Mouse (Mus musculus) stomach, embryonic 15.5 days (tissue): ENCODE results near the gene Slit2. TPM values are rescaled to one million over a fixed set of nuclear protein-coding genes. Genes with fewer than 3 reads are reported as not detected.

ENCODE experiments used
- ATAC-seq: fragments of 200-750 bp; cut with Nextera tagmentation; 2 replicates; pipeline ENCODE4 v1.8.0; 2017; ENCODE audit warnings: low read depth, moderate number of reproducible peaks, moderate TSS enrichment; ENCODE audit not compliant: insufficient read depth, low FRiP score
- H3K27ac ChIP-seq: fragments of 300-500 bp; sonication (generic); 2 replicates; pipeline ENCODE4 v1.5.1; 2015; ENCODE audit warnings: mild to moderate bottlenecking, inconsistent platforms
- H3K27me3 ChIP-seq: fragments of 300-500 bp; sonication (generic); replicated peaks from 2 replicates; pipeline ENCODE4 v1.6.1; 2015; ENCODE audit warnings: inconsistent platforms
- H3K36me3 ChIP-seq: fragments of 300-500 bp; sonication (generic); 2 replicates; pipeline ENCODE4 v1.6.1; 2015; ENCODE audit warnings: inconsistent platforms
- H3K4me1 ChIP-seq: fragments of 300-500 bp; sonication (generic); 2 replicates; pipeline ENCODE4 v1.6.1; 2015; ENCODE audit warnings: inconsistent platforms
- H3K4me2 ChIP-seq: fragments of 300-500 bp; sonication (generic); 2 replicates; pipeline ENCODE4 v1.6.1; 2015; ENCODE audit warnings: mild to moderate bottlenecking, inconsistent platforms
- H3K4me3 ChIP-seq: fragments of 300-500 bp; sonication (generic); replicated peaks from 2 replicates; pipeline ENCODE4 v1.5.1; 2015; ENCODE audit warnings: inconsistent platforms
- H3K9ac ChIP-seq: fragments of 300-500 bp; sonication (generic); 2 replicates; pipeline ENCODE4 v1.6.1; 2015; ENCODE audit warnings: inconsistent platforms
- H3K9me3 ChIP-seq: fragments of 300-500 bp; sonication (generic); 2 replicates; pipeline ENCODE4 v1.6.1; 2016; ENCODE audit warnings: inconsistent platforms
- WGBS: fragments of 180-500 bp; shearing (Covaris S2); methylation state at CpG from one replicate; pipeline ENCODE4 v1.1.7; 2015; 5-methylcytosine and 5-hydroxymethylcytosine counted together
- microRNA-seq: library from miRNA; unstranded; fragments of <30 nt; microRNA quantifications from one replicate; pipeline ENCODE4, GENCODE M21; 2016
- polyA plus RNA-seq: library from polyadenylated mRNA; unstranded; fragments of >200 nt; fragmentation: Nextera tagmentation; extraction: Ambion mirVana; gene quantifications from 2 replicates; pipeline ENCODE4 v1.2.1, GENCODE M21; 2015

Gene Slit2
- polyA plus RNA-seq, 1 experiment from 2014 or later, result 23.9 TPM

DNA sequence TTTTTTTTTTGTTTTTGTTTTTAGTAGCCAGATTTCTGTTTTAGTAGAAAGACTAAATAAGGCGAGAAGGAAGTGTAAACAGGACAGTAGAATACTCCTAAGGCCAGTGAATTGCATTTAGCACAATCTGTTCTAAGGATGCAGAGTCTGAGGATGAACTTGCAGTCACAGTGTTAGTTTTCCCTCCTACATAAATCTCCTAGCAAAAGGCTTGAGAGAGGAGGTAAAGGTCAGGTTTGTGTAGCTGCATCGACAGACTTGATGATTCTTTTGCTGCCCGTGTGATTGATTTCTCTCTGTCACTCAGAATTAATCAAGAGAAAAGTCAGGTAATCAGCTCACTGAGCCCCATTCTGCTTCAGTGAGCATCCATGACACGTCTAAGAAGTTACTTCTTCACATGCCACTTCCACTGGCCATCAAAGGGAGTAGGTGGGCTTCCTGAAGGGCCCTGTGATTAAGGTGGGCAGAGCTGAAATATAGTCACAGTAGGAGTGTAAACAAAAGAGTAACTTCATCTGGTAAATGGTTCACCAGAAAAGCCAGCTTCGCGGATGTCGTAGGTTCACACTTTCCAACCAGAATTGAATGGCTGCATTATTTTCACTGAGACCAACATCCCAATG lies 358.0 kb downstream of the Slit2 start:
- H3K4me1 ChIP-seq, result no peaks in the 10 kb centered on the region
- H3K9me3 ChIP-seq, result no peaks in the 10 kb centered on the region
- ATAC-seq, result no peak
- no peak overlapping the region for H3K27ac ChIP-seq
- H3K4me3 ChIP-seq, result no peak overlapping the region
- no peaks in the 10 kb centered on the region for H3K27me3 ChIP-seq
- WGBS, result 39% methylated on average over 7 of the region's 7 CpGs
- H3K36me3 ChIP-seq, result no peaks in the 10 kb centered on the region
- H3K4me2 ChIP-seq, result no peak overlapping the region
- no peak overlapping the region for H3K9ac ChIP-seq

DNA sequence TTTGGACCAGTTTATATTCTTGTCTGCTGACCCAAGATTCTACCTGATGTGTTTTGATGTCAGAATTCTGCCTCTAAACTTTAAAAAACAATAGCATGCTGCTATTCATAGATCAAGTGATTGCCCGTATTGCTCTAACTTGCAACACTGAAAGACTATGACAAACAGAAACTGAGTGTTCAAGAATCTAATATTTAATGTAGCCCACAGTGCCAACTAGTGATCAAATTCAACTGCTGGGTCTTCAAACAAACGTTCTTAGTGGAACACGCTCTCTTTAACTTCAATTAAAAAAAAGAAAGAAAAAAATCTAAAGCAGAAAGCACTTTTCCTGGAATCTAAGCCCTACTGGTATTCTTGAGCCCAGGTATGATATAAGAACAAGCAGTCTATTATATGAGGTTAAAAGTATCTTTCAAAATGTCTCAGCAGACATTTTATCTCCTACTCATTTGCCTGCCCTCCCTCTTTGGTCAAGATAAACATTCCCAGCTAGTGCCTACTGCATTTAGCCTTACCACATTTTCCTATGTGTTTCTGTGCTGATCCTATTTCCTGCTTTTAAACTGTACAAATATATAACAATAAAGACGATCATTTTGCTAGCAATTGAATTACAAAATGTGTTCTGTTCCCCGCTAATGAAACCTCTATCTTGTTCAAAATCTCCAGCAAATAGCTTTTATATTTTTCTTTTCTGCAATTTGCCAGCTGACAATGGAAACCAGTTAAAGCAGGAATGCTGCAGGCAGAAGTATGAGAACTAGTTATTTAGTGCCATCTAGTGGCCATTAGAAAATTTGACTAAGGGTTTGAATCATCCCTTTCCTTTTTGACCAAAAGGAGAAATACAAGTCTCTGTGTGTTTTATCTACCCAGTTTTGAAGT lies 362.4 kb downstream of the Slit2 start:
- WGBS, result 37% methylated on average over 5 of the region's 5 CpGs
- H3K27ac ChIP-seq, result no peak overlapping the region
- no peak overlapping the region for H3K4me2 ChIP-seq
- H3K36me3 ChIP-seq, result no peaks in the 10 kb centered on the region
- ATAC-seq, result peak; percentile 47; the same call in 1 of the 2 replicates
- no peaks in the 10 kb centered on the region for H3K27me3 ChIP-seq
- no peak overlapping the region for H3K9ac ChIP-seq
- no peaks in the 10 kb centered on the region for H3K4me1 ChIP-seq
- H3K4me3 ChIP-seq, result no peak overlapping the region
- H3K9me3 ChIP-seq, result no peaks in the 10 kb centered on the region

DNA sequence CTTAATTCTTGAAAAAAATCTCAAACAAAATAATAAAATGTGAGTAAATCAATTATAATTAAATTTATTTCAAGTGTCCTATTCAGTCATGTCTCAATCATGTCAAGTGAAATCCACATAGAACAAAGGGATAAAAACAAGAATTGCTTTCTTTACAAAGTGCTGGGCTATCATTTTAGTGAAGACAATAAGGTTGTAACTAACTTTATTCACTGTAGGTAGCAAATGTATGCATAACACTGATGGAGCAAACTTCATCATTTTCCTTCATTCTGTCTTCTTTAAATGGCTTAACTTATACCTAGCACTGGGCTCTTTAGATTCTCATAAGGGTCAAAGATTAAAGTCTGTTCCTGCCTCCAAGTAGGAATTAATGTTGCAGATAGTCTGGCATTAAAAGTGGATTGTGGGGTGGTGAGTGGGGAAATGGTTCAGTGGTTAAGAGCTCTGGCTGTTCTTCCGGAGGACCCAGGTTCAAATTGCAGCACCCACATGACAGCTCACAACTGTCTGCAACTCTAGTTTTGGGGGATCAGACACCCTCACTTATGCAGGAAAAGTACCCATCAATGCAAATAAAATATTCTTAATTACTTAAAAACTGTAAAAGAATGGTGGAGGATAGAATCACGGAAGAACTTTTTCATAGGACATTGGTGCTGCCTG lies 363.2 kb downstream of the Slit2 start:
- Histone ChIP-seq H3K36me3 (no peaks in the 10 kb centered on the region), H3K27ac (no peak overlapping the region), H3K4me1 (no peaks in the 10 kb centered on the region), H3K9me3 (no peaks in the 10 kb centered on the region), H3K4me2 (no peak overlapping the region), H3K27me3 (no peaks in the 10 kb centered on the region), H3K4me3 (no peak overlapping the region), H3K9ac (no peak overlapping the region)
- ATAC-seq, result no peak
- WGBS, result 93% methylated on average over 2 of the region's 2 CpGs

DNA sequence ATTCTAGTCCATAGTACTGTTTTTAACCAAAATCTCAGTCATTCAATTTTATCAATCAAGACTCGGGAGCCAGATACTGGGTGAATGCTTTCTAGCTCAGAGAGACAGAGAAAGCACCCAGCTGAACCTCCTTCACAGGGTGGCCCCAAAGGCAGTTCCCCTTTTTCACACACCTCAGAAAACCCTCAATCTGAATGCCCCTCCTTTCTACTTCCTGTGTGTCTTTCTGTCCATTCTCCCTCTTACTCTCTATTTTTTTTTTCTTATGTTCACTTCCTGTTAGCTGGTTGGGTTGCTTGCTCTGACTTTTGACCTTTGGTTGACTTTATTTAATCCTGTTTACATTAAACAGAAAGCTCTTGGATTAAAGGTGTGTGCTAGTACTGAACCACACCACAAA lies 366.4 kb downstream of the Slit2 start:
- no peaks in the 10 kb centered on the region for H3K27me3 ChIP-seq
- H3K4me3 ChIP-seq, result no peak overlapping the region
- H3K27ac ChIP-seq, result no peak overlapping the region
- WGBS, result 76% methylated on average over 1 of the region's 1 CpGs
- no peak overlapping the region for H3K9ac ChIP-seq
- no peaks in the 10 kb centered on the region for H3K36me3 ChIP-seq
- H3K4me2 ChIP-seq, result no peak overlapping the region
- no peaks in the 10 kb centered on the region for H3K9me3 ChIP-seq
- ATAC-seq, result no peak
- H3K4me1 ChIP-seq, result no peaks in the 10 kb centered on the region

Small RNA genes lying within 50 kb of the gene (microRNA-seq; reads per million reads assigned to microRNA genes)
- 21.4 reads per million, percentile 33 among the genes with 10 or more reads in this experiment for gene Mir218-1
